Mouse (Mus musculus): Measurements from ENCODE around the gene Srarp. TPM values are rescaled to one million over a fixed set of nuclear protein-coding genes. Genes with fewer than 3 reads are reported as not detected.

Gene Srarp
- polyA plus RNA-seq, 1 experiment from 2014 or later, result not detected

GRCm38 (mm10) chr4:141456193-141456938, 20.5 kb upstream of the Srarp start:
- H3K27ac ChIP-seq, result no peak overlapping the region
- no peak for ATAC-seq (ENCODE audit: insufficient number of reproducible peaks, insufficient read depth, low FRiP score, low TSS enrichment, low read depth)
- peaks cover 26% of the 10 kb centered on the region for H3K4me1 ChIP-seq (replicated peaks)
- no peaks in the 10 kb centered on the region for H3K9me3 ChIP-seq
- no peaks in the 10 kb centered on the region for H3K27me3 ChIP-seq
- no peak overlapping the region for H3K9ac ChIP-seq (replicated peaks)
- no peak overlapping the region for H3K4me3 ChIP-seq (replicated peaks)
- H3K4me2 ChIP-seq, result no peak overlapping the region
- WGBS, result 91% methylated on average over 14 of the region's 14 CpGs
- H3K36me3 ChIP-seq, result peaks cover 57% of the 10 kb centered on the region

- 91% methylated on average over 4 of the region's 4 CpGs for WGBS
- no peak for ATAC-seq (ENCODE audit: insufficient number of reproducible peaks, insufficient read depth, low FRiP score, low TSS enrichment, low read depth)
- Histone ChIP-seq H3K27ac (no peak overlapping the region), H3K4me1 (replicated peaks) (peaks cover 26% of the 10 kb centered on the region), H3K9me3 (no peaks in the 10 kb centered on the region), H3K36me3 (peaks cover 61% of the 10 kb centered on the region), H3K4me3 (replicated peaks) (no peak overlapping the region), H3K27me3 (no peaks in the 10 kb centered on the region), H3K9ac (replicated peaks) (no peak overlapping the region), H3K4me2 (no peak overlapping the region)
Measured at GRCm38 (mm10) chr4:141455526-141455925, 19.6 kb upstream of the Srarp start.

- H3K4me3 ChIP-seq (replicated peaks), result no peak overlapping the region
- H3K9ac ChIP-seq (replicated peaks), result no peak overlapping the region
- H3K9me3 ChIP-seq, result no peaks in the 10 kb centered on the region
- WGBS, result 84% methylated on average over 14 of the region's 14 CpGs
- peaks cover 61% of the 10 kb centered on the region for H3K36me3 ChIP-seq
- no peak for ATAC-seq (ENCODE audit: insufficient number of reproducible peaks, insufficient read depth, low FRiP score, low TSS enrichment, low read depth)
- H3K4me1 ChIP-seq (replicated peaks), result peaks cover 26% of the 10 kb centered on the region
- no peak overlapping the region for H3K27ac ChIP-seq
- no peak overlapping the region for H3K4me2 ChIP-seq
- no peaks in the 10 kb centered on the region for H3K27me3 ChIP-seq
Measured at GRCm38 (mm10) chr4:141454581-141455350, 18.9 kb upstream of the Srarp start.

GRCm38 (mm10) chr4:141451916-141452450, 16.1 kb upstream of the Srarp start:
- 86% methylated on average over 9 of the region's 9 CpGs for WGBS
- Histone ChIP-seq H3K27ac (no peak overlapping the region), H3K36me3 (peaks cover 80% of the 10 kb centered on the region), H3K9ac (replicated peaks) (no peak overlapping the region), H3K9me3 (no peaks in the 10 kb centered on the region), H3K4me3 (replicated peaks) (no peak overlapping the region), H3K4me1 (replicated peaks) (peaks cover 8% of the 10 kb centered on the region; the same call in 1 of the 2 replicates), H3K27me3 (no peaks in the 10 kb centered on the region), H3K4me2 (no peak overlapping the region)
- ATAC-seq (ENCODE audit: insufficient number of reproducible peaks, insufficient read depth, low FRiP score, low TSS enrichment, low read depth), result no peak

GRCm38 (mm10) chr4:141451251-141451650, 15.3 kb upstream of the Srarp start:
- H3K4me3 ChIP-seq (replicated peaks), result no peak overlapping the region
- H3K27ac ChIP-seq, result no peak overlapping the region
- no peak overlapping the region for H3K9ac ChIP-seq (replicated peaks)
- H3K4me2 ChIP-seq, result no peak overlapping the region
- H3K9me3 ChIP-seq, result no peaks in the 10 kb centered on the region
- no peak for ATAC-seq (ENCODE audit: insufficient number of reproducible peaks, insufficient read depth, low FRiP score, low TSS enrichment, low read depth)
- H3K36me3 ChIP-seq, result peaks cover 86% of the 10 kb centered on the region
- peaks cover 9% of the 10 kb centered on the region for H3K4me1 ChIP-seq (replicated peaks)
- 91% methylated on average over 2 of the region's 2 CpGs for WGBS
- H3K27me3 ChIP-seq, result no peaks in the 10 kb centered on the region

- no peaks in the 10 kb centered on the region for H3K27me3 ChIP-seq
- no peak overlapping the region for H3K27ac ChIP-seq
- H3K4me3 ChIP-seq (replicated peaks), result no peak overlapping the region
- ATAC-seq (ENCODE audit: insufficient number of reproducible peaks, insufficient read depth, low FRiP score, low TSS enrichment, low read depth), result no peak
- H3K9ac ChIP-seq (replicated peaks), result no peak overlapping the region
- H3K4me1 ChIP-seq (replicated peaks), result peaks cover 17% of the 10 kb centered on the region
- H3K4me2 ChIP-seq, result peak overlapping the region; percentile 90; the same call in 1 of the 2 replicates
- H3K9me3 ChIP-seq, result no peaks in the 10 kb centered on the region
- H3K36me3 ChIP-seq, result peaks cover 49% of the 10 kb centered on the region
- WGBS, result 74% methylated on average over 7 of the region's 7 CpGs
Measured at GRCm38 (mm10) chr4:141446211-141446610, 10.3 kb upstream of the Srarp start.

- H3K4me3 ChIP-seq (replicated peaks), result peak overlapping the region; percentile 100
- H3K27me3 ChIP-seq, result no peaks in the 10 kb centered on the region
- H3K9ac ChIP-seq (replicated peaks), result peak overlapping the region; percentile 95
- no peaks in the 10 kb centered on the region for H3K9me3 ChIP-seq
- peak overlapping the region; percentile 84; the same call in 1 of the 2 replicates for H3K27ac ChIP-seq
- H3K4me2 ChIP-seq, result peak overlapping the region; percentile 90
- 0 out of 2 replicates have a peak, but pooled peaks have one; percentile 8 for ATAC-seq (ENCODE audit: insufficient number of reproducible peaks, insufficient read depth, low FRiP score, low TSS enrichment, low read depth)
- 15% methylated on average over 14 of the region's 14 CpGs for WGBS
- peaks cover 17% of the 10 kb centered on the region for H3K4me1 ChIP-seq (replicated peaks)
- H3K36me3 ChIP-seq, result peaks cover 40% of the 10 kb centered on the region
Measured at GRCm38 (mm10) chr4:141445328-141445720, 9.4 kb upstream of the Srarp start.

GRCm38 (mm10) chr4:141444451-141445327, 8.8 kb upstream of the Srarp start, which contains the start of gene Zbtb17:
Gene Zbtb17 (plus strand): TSS chr4:141444654.
- peak within 1 kb of the TSS; percentile 95 for H3K9ac ChIP-seq (replicated peaks)
- no peaks in the 10 kb centered on the region for H3K9me3 ChIP-seq
- ATAC-seq (ENCODE audit: insufficient number of reproducible peaks, insufficient read depth, low FRiP score, low TSS enrichment, low read depth), result peak; percentile 84
- H3K4me2 ChIP-seq, result peak within 1 kb of the TSS; percentile 90
- peaks cover 34% of the 10 kb centered on the region for H3K36me3 ChIP-seq
- peak within 1 kb of the TSS; percentile 84 for H3K27ac ChIP-seq
- WGBS, result under 1% methylated on average over 79 of the region's 102 CpGs
- H3K27me3 ChIP-seq, result no peaks in the 10 kb centered on the region
- peaks cover 17% of the 10 kb centered on the region for H3K4me1 ChIP-seq (replicated peaks)
- H3K4me3 ChIP-seq (replicated peaks), result peak within 1 kb of the TSS; percentile 100

GRCm38 (mm10) chr4:141443641-141444429, 7.9 kb upstream of the Srarp start:
- Histone ChIP-seq H3K4me3 (replicated peaks) (peak overlapping the region; percentile 100), H3K27ac (no peak overlapping the region), H3K4me1 (replicated peaks) (peaks cover 17% of the 10 kb centered on the region), H3K9ac (replicated peaks) (peak overlapping the region; percentile 95), H3K27me3 (no peaks in the 10 kb centered on the region), H3K36me3 (peaks cover 27% of the 10 kb centered on the region), H3K4me2 (peak overlapping the region; percentile 90), H3K9me3 (no peaks in the 10 kb centered on the region)
- 53% methylated on average over 11 of the region's 11 CpGs for WGBS
- ATAC-seq (ENCODE audit: insufficient number of reproducible peaks, insufficient read depth, low FRiP score, low TSS enrichment, low read depth), result no peak

GRCm38 (mm10) chr4:141440877-141441276, 5.0 kb upstream of the Srarp start:
- H3K9ac ChIP-seq (replicated peaks), result no peak overlapping the region
- H3K4me2 ChIP-seq, result no peak overlapping the region
- no peaks in the 10 kb centered on the region for H3K9me3 ChIP-seq
- ATAC-seq (ENCODE audit: insufficient number of reproducible peaks, insufficient read depth, low FRiP score, low TSS enrichment, low read depth), result no peak
- no peaks in the 10 kb centered on the region for H3K36me3 ChIP-seq
- peaks cover 13% of the 10 kb centered on the region for H3K4me1 ChIP-seq (replicated peaks)
- H3K27me3 ChIP-seq, result no peaks in the 10 kb centered on the region
- no peak overlapping the region for H3K27ac ChIP-seq
- no peak overlapping the region for H3K4me3 ChIP-seq (replicated peaks)
